Mouse (Mus musculus) large intestine, adult 2 months (tissue): ENCODE data around the gene Rcor1. TPM values are rescaled to one million over a fixed set of nuclear protein-coding genes. Genes with fewer than 3 reads are reported as not detected.
"Not testable (repeated sequence)": the region's sequence is repeated elsewhere in the genome, so short reads cannot be mapped to it uniquely, and the experiment has no call there.

Source experiments
- DNase-seq: peaks from one replicate; pipeline ENCODE4 v3.0.0-alpha.2; 2012; ENCODE audit warnings: low read depth, low spot score
- WGBS: fragments of 180-500 bp; shearing (Covaris S2); methylation state at CpG from one replicate; pipeline ENCODE4 v1.1.7; 2018; 5-methylcytosine and 5-hydroxymethylcytosine counted together
- polyA plus RNA-seq: library from polyadenylated mRNA; depleted of rRNA; stranded (reverse); fragments of >200 nt; gene quantifications from 2 replicates; pipeline ENCODE4 v1.2.3, GENCODE M21; 2012

Gene Rcor1
- polyA plus RNA-seq, 1 experiment: 14.4 TPM

DNA sequence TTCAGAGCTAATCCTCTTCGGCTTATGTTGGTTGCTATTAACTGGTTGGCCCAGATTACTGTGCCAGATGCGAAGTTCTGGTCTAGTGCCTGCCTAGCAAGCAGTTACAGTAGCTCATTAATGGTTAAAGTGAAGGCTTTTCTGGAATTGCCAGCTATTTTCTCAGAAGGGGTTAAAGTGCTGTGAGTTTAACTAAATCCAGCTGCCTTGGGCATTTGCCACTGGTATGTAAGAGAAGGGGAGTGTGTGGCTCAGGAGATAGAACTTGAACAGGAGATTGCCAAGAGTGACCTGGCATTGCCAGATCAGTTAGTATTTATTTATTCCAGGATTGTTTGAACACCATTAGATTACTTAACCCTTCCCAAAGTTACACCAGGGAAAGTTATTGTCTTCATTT lies 11.1 kb downstream of the Rcor1 start:
- 88% methylated on average over 2 of the region's 2 CpGs for WGBS
- no peak for DNase-seq

DNA sequence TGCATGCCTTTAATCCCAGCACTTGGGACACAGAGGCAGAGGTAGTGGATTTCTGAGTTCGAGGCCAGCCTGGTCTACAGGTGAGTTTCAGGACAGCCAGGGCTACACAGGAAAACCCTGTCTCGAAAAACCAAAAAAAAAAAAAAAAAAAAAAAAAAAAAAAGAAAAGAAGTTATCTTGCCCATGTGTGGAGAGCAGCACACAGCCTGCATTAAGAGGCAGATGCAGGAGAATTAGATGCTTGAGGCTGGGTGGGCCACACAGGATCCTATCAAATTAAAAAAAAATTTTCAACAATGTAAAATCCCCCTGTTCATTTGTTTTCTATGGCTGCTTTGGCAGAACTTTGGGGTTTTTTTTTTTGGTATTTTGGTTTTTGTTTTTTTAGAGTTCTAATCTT lies 24.2 kb downstream of the Rcor1 start:
- 69% methylated on average over 2 of the region's 2 CpGs for WGBS
- no peak for DNase-seq

DNA sequence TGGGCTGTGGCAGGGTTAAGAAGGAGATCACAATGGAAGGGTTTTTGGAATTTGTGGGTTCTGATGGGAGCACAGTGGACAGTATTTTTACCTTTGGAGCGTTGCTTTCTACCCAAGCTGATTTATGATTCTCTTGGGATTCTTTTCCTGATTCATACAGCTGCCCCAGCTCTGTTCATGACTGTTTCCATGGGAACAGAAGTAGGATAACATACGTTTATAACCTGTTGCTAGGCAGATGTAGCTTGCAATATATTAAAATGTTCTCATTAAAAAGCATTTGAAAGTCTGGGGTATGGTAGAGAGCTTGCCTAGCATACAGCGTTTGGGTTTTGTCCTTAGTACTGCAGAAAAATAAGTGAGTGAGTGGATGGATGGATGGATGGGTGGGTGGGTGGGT lies 25.1 kb downstream of the Rcor1 start:
- DNase-seq: no peak
- WGBS: 65% methylated on average over 3 of the region's 3 CpGs

DNA sequence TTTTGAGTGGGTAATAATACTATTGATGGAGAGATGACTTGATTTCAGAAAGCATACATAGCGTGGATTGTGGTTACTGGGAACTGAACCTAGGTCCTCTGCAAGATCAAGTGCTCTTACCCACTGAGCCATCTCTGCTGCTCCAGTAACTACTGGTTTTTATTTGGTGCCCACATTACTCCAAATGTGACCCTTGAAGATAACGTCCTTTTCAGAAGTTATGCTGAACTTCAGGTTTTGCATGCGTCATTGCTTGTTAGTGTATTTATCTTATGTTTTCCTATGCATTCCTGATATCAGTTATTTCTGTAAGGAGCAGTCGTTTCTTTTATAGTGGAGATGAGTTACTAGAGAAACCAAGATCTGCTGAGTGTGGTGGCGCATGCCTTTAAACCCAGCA lies 26.2 kb downstream of the Rcor1 start:
- WGBS: 84% methylated on average over 5 of the region's 5 CpGs

DNA sequence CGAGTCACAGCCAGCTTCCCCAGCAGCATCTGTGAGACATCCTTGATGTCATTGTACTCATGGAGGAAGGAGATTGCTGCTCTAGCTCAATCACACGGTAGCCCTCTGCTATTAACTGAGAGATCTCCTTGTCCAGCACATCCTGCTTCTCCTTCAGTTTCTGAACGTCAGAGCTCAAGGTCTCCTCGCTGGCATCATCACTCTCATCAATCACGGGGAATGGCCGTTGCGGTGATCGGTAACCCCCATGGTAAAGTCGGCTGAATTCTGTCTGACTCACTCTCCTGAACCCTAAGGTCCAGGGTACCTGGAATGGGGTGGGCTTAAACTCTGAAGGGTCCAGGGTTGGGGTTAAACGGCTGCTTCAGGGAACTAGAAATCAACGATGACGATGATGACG lies 28.7 kb downstream of the Rcor1 start:
- no peak for DNase-seq
- 87% methylated on average over 13 of the region's 13 CpGs for WGBS

More for the DNA sequence above, 26.2 kb downstream of the Rcor1 start:
- no peak for DNase-seq

DNA sequence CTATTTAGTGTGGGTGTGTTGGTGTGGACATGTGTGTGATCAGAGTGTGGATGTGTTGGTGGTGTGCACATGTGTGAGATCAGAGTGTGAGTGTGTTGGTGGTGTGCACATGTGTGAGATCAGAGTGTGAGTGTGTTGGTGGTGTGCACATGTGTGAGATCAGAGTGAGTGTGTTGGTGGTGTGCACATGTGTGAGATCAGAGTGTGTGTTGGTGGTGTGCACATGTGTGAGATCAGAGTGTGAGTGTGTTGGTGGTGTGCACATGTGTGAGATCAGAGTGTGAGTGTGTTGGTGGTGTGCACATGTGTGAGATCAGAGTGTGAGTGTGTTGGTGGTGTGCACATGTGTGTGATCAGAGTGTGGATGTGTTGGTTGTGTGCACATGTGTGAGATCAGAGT lies 30.1 kb downstream of the Rcor1 start:
- not testable (repeated sequence) for DNase-seq

DNA sequence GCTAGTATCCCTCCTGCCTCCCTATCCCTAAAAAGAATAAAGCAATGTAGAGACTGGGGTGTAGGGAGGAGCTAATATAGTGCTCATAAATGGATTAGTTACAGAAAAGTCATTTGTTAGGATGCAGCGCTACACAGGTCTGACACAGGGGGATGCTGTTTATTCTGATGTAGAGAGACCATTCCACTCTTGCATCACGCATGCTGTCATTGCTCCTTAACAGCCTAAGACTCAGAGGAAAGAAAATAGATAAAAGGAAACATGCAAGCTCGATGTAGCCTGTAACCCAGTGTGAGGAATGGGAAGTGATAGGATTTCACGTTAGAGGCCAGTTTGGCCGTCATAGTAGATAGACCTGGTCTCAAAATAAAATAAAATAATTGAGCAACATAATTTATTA lies 31.9 kb downstream of the Rcor1 start:
- DNase-seq: no peak
- 81% methylated on average over 5 of the region's 5 CpGs for WGBS

DNA sequence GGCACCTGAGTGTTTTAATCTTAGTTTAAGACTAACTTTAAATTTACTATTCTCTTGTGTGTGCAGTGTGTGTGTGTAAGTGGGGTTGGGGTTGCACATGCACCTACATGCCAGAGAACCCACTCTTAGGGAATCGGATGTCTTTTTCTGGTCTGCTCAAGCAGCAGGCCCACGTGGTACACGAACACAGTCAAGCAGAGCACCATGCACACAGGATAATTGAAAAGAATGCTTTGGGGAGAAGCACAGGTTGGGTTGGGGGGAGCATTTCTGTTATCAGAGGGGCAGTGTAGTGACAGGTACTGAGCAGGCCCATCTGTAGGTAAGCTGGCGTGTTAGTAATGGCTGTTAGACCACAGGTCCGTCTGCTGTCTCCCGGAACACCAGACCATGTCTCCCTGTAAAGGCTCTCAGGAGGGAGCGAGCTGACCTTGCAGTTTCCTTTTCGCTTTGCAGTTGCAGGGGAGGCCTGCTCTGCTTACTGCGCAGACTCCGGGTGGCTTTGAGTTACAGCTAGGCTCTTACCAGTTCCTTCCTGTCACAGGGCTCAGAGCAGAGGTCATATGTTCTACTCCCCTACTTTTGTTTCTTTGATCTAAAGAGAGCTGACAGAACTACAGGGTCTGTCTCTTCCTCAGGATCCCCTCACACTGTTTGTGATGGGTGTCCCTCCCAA lies 32.5 kb downstream of the Rcor1 start:
- 79% methylated on average over 10 of the region's 10 CpGs for WGBS
- no peak for DNase-seq

DNA sequence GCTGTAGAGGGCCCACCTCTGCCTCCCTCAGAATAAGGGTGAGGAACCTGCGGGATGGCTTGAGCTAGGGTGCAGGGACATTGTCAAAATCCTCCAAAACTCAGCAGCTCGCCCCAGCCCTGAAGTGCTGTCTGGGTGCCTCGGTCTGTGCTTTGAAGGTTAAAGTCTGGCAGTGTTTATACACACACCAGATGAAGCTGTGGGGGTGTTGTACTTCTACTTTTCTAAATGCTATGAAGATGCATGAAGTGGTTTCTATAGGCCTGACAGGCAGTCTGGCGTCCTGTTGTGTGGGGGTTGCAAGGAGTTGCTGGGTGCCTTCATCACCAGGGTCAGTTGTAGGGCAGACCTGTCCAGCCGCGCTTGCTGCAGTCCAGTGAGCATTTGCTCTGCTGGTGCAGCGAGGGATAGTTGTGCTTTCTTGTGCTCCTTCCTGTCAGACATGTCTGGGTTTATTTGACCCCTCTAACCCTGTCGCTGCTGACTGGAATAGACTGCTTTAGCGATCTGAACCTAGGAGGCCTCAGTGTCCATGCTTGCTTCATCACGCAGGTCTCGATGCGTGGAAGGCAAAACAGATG lies 37.3 kb downstream of the Rcor1 start:
- no peak for DNase-seq
- WGBS: 77% methylated on average over 12 of the region's 12 CpGs

DNA sequence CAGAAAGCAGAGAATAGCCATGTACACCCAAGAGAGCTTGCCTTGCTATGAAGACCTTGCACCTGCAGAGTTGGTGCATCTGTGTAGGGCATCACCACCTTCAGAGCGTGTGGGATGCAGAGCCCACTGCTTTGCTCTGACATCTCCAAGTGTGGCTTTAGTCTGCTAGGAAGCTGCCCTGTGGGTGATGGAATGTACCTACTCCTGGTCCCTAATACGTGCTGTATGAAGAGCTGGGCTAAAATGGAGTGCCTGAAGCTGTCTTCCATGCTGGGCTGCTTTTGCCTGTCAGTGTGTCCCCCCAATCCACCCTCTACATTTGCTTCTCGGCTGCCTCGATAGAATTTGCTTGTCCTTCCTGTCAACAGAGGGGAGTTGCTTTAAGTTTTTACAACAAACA lies 46.4 kb downstream of the Rcor1 start:
- WGBS: 82% methylated on average over 4 of the region's 4 CpGs
- no peak for DNase-seq

DNA sequence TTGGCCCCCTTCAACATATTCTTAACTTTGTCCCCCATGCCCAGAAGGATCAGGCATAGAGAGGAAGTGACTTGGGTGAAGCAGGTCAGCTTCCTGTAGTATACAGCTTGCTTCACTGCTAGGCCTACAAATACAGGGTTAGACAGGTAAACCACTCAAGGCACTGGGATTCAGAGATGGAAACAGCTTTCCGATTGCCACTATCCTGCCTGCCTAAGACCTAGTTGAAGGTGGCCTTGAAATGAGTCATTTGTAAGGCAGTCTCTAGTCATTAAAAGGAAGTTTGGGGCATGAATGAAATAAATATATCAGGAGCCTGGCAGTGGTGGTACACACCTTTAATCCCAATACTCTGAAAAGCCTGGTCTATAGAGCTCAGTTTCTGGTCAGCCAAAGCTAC lies 47.9 kb downstream of the Rcor1 start:
- WGBS: 96% methylated on average over 1 of the region's 1 CpGs
- DNase-seq: no peak

DNA sequence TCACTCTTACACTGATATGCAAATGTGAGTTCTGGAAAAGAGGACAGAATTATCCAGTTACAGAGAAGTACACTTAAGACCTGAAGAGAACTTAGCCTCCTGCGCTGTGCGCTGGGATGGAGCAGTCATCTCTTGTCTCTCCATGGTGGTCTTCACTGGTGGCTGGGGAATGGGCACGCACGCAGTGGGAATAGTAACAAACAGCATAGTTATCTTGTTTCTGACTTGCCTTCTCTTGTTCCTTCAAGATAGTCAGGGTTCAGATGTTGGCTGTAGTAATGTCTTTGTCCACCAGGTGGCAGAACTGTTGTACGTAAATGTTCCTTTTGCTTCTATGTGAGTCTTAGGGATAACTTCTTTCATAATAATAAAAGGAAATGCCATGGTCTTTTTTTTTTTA lies 49.0 kb downstream of the Rcor1 start:
- DNase-seq: peak; percentile 73
- WGBS: 24% methylated on average over 5 of the region's 5 CpGs

DNA sequence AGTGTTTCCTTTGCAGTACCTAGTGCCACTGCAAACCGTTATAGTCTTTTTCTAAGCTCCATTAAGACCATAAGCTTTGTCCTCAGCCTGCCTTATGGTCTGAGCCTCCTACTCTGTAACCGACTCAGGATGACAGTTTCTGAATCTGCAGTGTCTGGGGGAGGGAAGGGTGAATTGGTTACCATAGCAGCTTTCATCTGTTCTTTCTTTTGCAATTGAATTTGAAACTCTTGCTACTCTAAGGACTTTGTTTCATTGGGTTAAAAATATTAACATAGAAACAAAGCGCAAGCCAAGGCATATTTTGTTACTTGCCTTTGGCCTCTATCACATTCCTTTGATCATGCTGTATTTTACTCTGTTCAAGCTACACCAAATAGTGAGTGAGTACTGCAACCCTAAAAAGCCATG lies 49.6 kb downstream of the Rcor1 start:
- WGBS: 53% methylated on average over 3 of the region's 3 CpGs
- DNase-seq: no peak

DNA sequence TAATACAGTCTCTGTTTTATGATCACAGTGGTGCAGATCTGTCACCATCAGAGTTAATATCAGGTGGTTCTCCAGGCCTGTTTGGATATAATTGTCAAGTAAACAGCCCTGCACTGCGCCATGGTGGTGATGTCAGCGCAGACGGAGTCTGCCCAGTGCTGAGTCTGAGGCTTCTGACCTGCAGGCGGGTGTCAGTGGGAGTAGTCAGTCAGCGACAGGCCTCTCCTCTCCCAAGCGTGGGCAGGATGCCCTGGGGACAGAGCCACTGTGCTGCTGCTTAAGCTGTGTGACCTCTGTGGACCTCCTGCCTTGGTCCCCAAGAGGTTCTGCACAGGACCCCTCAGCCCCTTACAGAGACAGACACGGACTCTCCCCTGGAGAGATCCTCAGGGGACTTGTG lies 50.0 kb downstream of the Rcor1 start:
- DNase-seq: no peak
- 84% methylated on average over 7 of the region's 7 CpGs for WGBS

DNA sequence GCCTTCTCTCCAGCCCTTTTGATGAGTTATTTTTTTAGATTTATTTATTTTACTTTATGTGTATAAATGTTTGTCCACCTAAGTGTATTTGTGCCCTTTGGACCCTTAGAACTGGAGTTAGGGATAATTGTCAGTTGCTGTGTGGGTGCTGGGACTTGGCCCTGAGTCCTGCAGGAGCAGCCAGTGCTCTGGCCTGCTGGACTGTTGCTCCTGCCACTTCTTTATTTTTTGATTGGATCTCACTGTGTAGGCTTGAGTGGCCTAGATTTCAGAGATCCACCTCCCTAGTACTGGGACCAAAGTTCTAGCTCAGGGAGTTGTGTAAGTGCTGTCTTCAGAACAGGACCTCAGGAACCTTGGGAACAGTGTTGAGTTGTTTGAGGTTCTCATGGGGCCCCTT lies 51.6 kb downstream of the Rcor1 start:
- DNase-seq: no peak

DNA sequence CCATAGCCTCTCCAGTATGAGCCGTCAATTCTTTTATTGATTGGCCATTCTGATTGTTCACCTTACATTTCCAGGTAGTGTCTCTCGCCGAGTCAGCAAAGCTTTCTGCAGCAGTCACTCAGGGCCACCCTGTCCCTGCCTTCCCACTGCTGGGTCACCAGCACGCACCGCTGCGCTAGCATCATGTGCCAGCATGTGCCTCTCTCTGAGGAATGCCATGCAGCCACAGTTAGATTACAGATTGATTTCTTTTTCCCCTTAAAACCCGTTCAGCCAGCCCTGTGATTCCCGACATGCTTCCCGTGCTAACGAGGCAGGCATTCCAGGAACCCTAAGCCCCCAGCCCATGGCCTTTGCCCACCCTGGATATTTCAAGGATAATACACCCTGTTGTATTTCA lies 52.8 kb downstream of the Rcor1 start:
- 91% methylated on average over 10 of the region's 10 CpGs for WGBS
- no peak for DNase-seq

DNA sequence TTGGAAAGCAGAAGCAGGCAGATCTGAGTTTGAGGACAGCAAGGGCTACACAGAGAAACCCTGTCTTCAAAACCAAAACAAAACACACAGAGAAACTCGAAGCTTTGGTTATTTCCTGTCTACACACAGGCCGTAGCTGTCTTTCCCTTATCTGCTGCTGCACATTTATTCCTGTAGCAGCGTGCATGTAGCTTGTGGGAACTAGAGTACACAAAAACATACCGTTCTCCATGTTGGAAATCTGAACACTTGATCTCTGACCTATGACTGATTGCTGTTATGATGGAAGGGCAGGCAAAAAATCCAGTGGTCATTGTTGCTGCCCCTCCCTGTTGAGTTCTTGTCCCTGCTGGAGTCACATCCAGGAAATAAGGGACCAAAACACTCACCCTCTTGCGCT lies 54.9 kb downstream of the Rcor1 start:
- 70% methylated on average over 5 of the region's 5 CpGs for WGBS
- DNase-seq: no peak

DNA sequence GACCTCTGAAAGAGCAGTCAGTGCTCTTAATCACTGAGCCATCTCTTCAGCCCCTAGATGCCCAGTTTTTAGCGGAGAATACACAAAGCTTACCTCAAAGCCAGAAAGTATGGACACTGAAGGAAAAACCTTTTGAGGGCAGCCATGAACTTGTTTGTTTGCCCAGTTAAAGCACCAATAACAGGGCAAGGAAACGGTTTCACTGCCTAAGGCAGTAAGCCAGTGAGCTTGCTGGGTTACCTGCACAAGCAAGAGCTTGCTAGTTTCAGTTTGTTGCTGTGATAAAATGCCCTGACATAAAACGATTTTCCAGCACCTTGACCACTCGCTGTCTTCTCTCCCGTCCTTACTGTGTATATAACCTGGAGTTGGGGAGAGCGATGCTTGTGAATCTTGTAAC lies 55.9 kb downstream of the Rcor1 start:
- whole genome bisulfite sequencing: 86% methylated on average over 6 of the region's 6 CpGs
- DNase-seq: no peak

DNA sequence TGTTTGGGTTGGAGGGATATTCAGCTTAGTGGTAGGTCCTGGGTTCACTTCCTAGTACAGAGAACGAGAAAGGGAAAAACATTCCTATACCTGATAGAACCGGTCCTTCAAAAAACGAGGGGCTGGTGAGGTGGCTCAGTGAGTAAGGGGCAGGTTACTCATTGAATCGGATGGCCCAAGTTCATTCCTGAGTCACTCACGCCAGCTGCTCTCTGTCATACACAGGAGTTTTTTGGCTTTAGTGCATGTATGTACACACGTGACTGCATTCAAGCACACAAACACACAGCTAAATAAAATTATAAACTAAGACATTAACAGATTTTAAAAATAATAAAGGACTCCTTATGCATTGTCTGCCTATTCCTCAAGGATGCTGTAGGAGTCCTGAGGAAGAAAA lies 57.1 kb downstream of the Rcor1 start:
- no peak for DNase-seq
- WGBS: 78% methylated on average over 6 of the region's 6 CpGs

DNA sequence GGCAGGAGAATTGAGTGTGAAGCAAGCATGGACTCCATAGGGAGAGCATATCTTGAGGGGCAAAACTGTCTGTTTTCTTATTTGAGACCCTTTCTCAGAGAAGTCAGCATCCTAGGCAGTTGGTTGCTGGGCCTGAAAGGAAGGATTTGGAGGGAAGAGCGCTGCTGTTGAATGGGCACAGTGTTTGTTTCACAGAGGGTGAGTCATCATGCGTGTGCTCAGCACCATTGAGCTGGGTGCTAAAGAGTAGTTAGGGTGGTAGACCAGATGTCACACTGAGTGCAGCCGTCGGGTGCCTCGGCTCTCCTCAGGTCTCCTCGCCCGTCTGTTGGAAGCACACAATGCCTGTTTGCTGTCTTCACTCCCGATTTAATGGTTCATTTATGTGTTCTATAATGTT lies 57.9 kb downstream of the Rcor1 start:
- DNase-seq: no peak
- WGBS: 91% methylated on average over 8 of the region's 8 CpGs

DNA sequence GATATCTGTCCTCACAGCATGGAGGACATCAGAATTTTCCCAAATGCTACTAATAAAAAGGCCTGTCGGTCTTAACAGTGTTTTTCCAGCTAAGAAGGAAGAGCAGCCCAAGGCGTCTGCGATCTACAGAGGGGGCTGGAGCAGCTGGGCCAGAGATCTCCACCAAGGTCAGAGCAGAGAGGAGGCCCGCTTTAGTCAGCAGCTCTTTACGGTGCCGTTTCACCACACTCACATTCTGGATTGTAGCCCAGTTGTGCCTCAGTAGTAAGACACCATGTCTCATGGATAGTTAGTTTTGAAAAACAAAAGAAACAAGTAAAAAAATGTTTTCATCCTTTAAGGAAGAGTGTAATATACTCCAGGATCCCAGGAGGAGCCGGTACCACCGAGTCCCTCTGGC lies 72.0 kb downstream of the Rcor1 start:
- WGBS: 84% methylated on average over 8 of the region's 8 CpGs
- DNase-seq: no peak

DNA sequence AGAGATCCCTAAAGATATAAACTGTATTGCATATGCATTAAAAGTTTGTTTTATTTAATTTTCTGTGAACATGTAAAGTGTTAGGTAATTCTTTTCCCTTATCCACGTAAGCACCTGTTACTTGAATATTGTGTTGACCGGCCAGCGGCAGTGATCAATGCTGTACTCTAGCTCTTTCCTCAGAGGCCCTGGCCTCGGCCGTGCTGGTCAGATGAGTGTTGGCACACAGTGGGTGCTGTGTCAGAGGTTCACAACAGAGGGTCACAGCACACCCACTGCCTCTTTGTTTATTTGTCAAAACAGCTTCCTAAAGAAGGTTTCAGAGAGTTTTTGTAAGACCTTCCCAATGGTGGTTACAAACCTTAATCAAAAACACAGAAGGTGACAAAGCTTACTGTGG lies 75.4 kb downstream of the Rcor1 start:
- DNase-seq: no peak
- 93% methylated on average over 5 of the region's 5 CpGs for WGBS
